Mouse (Mus musculus) lung, adult 2 months (tissue): ENCODE results near the gene Timm50. TPM values are rescaled to one million over a fixed set of nuclear protein-coding genes. Genes with fewer than 3 reads are reported as not detected.

Experiments used
- DNase-seq: peaks from one replicate; pipeline ENCODE4 v3.0.0; 2022
- H3K4me1 ChIP-seq: fragments of 200-500 bp; 2 replicates; pipeline ENCODE4 v1.6.1; 2011; ENCODE audit warnings: low read length; ENCODE audit not compliant: control insufficient read depth, insufficient read depth
- H3K4me3 ChIP-seq: fragments of 200-500 bp; replicated peaks from 2 replicates; pipeline ENCODE3; 2011; ENCODE audit warnings: low read depth, mild to moderate bottlenecking, control low read depth, low read length; ENCODE audit errors: extremely low read depth
- CTCF ChIP-seq: fragments of 200-500 bp; IDR thresholded peaks from 2 replicates; pipeline ENCODE4 v1.5.1; 2011; ENCODE audit warnings: mild to moderate bottlenecking, low read length, control low read depth; ENCODE audit not compliant: insufficient read depth
- POLR2A ChIP-seq: fragments of 200-500 bp; IDR thresholded peaks from 2 replicates; pipeline ENCODE4 v1.6.1; 2011; ENCODE audit warnings: low read depth, mild to moderate bottlenecking, control low read depth, low read length, borderline replicate concordance; ENCODE audit errors: extremely low read depth
- WGBS: fragments of 180-500 bp; shearing (Covaris S2); methylation state at CpG from one replicate; pipeline ENCODE4 v1.1.7; 2018; 5-methylcytosine and 5-hydroxymethylcytosine counted together
- polyA plus RNA-seq: library from polyadenylated mRNA; depleted of rRNA; stranded (reverse); fragments of >200 nt; gene quantifications from 2 replicates; pipeline ENCODE4 v1.2.3, GENCODE M21; 2012

Gene Timm50
- polyA plus RNA-seq, 1 experiment = 44.4 TPM

- Histone ChIP-seq H3K4me1 (no peaks in the 10 kb centered on the region), H3K4me3 (no peak overlapping the region)
- TF ChIP-seq CTCF = no peak
- no peak for TF ChIP-seq POLR2A
- WGBS = 90% methylated on average over 10 of the region's 10 CpGs
- DNase-seq = no peak
These were observed 6.2 kb downstream of the Timm50 start for GRCm38 (mm10) chr7:28305641-28306040.

GRCm38 (mm10) chr7:28301616-28302433 is 10.0 kb downstream of the Timm50 start, which contains the start of gene Dll3:
TSS of gene Dll3 (minus strand) at chr7:28302238.
- DNase-seq = peak; percentile 35
- 4% methylated on average over 30 of the region's 30 CpGs for WGBS
- TF ChIP-seq CTCF (no peak), POLR2A (no peak)
- no peaks in the 10 kb centered on the region for H3K4me1 ChIP-seq
- H3K4me3 ChIP-seq = no peak within 1 kb of the TSS

- DNase-seq = no peak
- TF ChIP-seq POLR2A (no peak), CTCF (peak; percentile 16; the same call in 1 of the 2 replicates)
- H3K4me1 ChIP-seq = no peaks in the 10 kb centered on the region
- 32% methylated on average over 43 of the region's 43 CpGs for WGBS
- no peak overlapping the region for H3K4me3 ChIP-seq
These were observed 12.8 kb downstream of the Timm50 start for GRCm38 (mm10) chr7:28298837-28299625.

GRCm38 (mm10) chr7:28294481-28294880 is 17.4 kb downstream of the Timm50 start:
- Histone ChIP-seq H3K4me3 (no peak overlapping the region), H3K4me1 (no peaks in the 10 kb centered on the region)
- no peak for DNase-seq
- WGBS = 9% methylated on average over 63 of the region's 63 CpGs
- TF ChIP-seq POLR2A (no peak), CTCF (no peak)

GRCm38 (mm10) chr7:28290638-28291590 is 21.0 kb downstream of the Timm50 start, which contains the start of gene Selenov:
TSS of gene Selenov (minus strand) at chr7:28291186.
- WGBS = 3% methylated on average over 52 of the region's 52 CpGs
- TF ChIP-seq CTCF (no peak), POLR2A (no peak)
- H3K4me3 ChIP-seq = no peak within 1 kb of the TSS

GRCm38 (mm10) chr7:28290165-28290564 is 21.7 kb downstream of the Timm50 start:
- no peak overlapping the region for H3K4me3 ChIP-seq
- TF ChIP-seq CTCF = no peak
- no peak for TF ChIP-seq POLR2A
- WGBS = 2% methylated on average over 18 of the region's 18 CpGs

More at GRCm38 (mm10) chr7:28290638-28291590, 21.0 kb downstream of the Timm50 start, which contains the start of gene Selenov:
- DNase-seq = no peak
- no peaks in the 10 kb centered on the region for H3K4me1 ChIP-seq

GRCm38 (mm10) chr7:28280630-28281029 is 31.2 kb downstream of the Timm50 start:
- no peak for TF ChIP-seq POLR2A
- TF ChIP-seq CTCF = no peak
- Histone ChIP-seq H3K4me1 (no peaks in the 10 kb centered on the region), H3K4me3 (no peak overlapping the region)
- WGBS = 78% methylated on average over 7 of the region's 7 CpGs
- no peak for DNase-seq

More at GRCm38 (mm10) chr7:28290165-28290564, 21.7 kb downstream of the Timm50 start:
- no peak for DNase-seq
- H3K4me1 ChIP-seq = no peaks in the 10 kb centered on the region

- WGBS = 80% methylated on average over 7 of the region's 7 CpGs
- H3K4me3 ChIP-seq = peak overlapping the region; percentile 92
- no peaks in the 10 kb centered on the region for H3K4me1 ChIP-seq
- no peak for DNase-seq
- TF ChIP-seq CTCF (no peak), POLR2A (no peak)
These were observed 33.6 kb downstream of the Timm50 start for GRCm38 (mm10) chr7:28278279-28278652.
